Mouse (Mus musculus) forebrain, embryonic 16.5 days (tissue): ENCODE measurements around the gene Ms4a10. TPM values are rescaled to one million over a fixed set of nuclear protein-coding genes. Genes with fewer than 3 reads are reported as not detected.

Experiments used
- ATAC-seq: fragments of 200-750 bp; cut with Nextera tagmentation; 2 replicates; pipeline ENCODE4 v1.8.0; 2017; ENCODE audit warnings: mild to moderate bottlenecking, moderate library complexity
- H3K27ac ChIP-seq: fragments of 300-500 bp; sonication (generic); 2 replicates; pipeline ENCODE4 v1.5.1; 2014; ENCODE audit warnings: low read length, control low read depth
- H3K27me3 ChIP-seq: fragments of 300-500 bp; sonication (generic); replicated peaks from 2 replicates; pipeline ENCODE4 v1.6.1; 2014; ENCODE audit warnings: low read length; ENCODE audit not compliant: control insufficient read depth, insufficient read depth
- H3K36me3 ChIP-seq: fragments of 300-500 bp; sonication (generic); 2 replicates; pipeline ENCODE4 v1.6.1; 2014; ENCODE audit not compliant: control insufficient read depth, insufficient read depth
- H3K4me1 ChIP-seq: fragments of 300-500 bp; sonication (generic); replicated peaks from 2 replicates; pipeline ENCODE4 v1.6.1; 2014; ENCODE audit warnings: low read length; ENCODE audit not compliant: control insufficient read depth, insufficient read depth
- H3K4me2 ChIP-seq: fragments of 300-500 bp; sonication (generic); 2 replicates; pipeline ENCODE4 v1.6.1; 2014; ENCODE audit warnings: mild to moderate bottlenecking, low read length, control low read depth
- H3K4me3 ChIP-seq: fragments of 300-500 bp; sonication (generic); replicated peaks from 2 replicates; pipeline ENCODE4 v1.5.1; 2014; ENCODE audit warnings: mild to moderate bottlenecking, low read length, control low read depth
- H3K9ac ChIP-seq: fragments of 300-500 bp; sonication (generic); replicated peaks from 2 replicates; pipeline ENCODE4 v1.6.1; 2014; ENCODE audit warnings: low read depth, low read length, control low read depth
- H3K9me3 ChIP-seq: fragments of 300-500 bp; sonication (generic); 2 replicates; pipeline ENCODE4 v1.6.1; 2016; ENCODE audit warnings: low read length; ENCODE audit not compliant: control insufficient read depth
- WGBS: fragments of 180-500 bp; shearing (Covaris S2); extraction: QIAGEN DNeasy Blood & Tissue Kit; methylation state at CpG from one replicate; pipeline ENCODE4 v1.1.7; 2014; 5-methylcytosine and 5-hydroxymethylcytosine counted together
- polyA plus RNA-seq: library from polyadenylated mRNA; unstranded; fragments of >200 nt; fragmentation: Nextera tagmentation; extraction: Ambion mirVana; gene quantifications from 2 replicates; pipeline ENCODE4 v1.2.1, GENCODE M21; 2015

Gene Ms4a10
- polyA plus RNA-seq, 1 experiment from 2014 or later = not detected

DNA sequence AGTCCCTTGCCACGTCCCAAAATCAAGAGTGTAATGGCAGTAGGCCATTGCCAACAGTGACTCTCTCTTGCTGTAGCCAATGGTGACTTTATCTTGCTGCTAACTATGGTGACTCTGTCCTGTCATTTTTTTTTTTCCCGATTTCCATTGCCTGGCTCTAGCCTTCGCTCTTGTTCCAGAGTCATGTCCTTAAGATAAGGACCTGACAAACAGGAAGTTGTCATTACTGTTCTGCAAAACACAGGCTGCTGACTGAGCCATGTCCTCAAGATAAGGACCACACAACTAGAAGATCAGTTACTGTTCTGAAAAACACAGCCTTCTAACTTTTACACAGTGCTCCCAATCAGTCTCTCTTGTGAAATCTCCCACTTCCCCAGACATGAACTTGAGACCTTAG is 4.0 kb downstream of the Ms4a10 start:
- ATAC-seq = no peak
- H3K27me3 ChIP-seq = no peaks in the 10 kb centered on the region
- no peak overlapping the region for H3K4me2 ChIP-seq
- no peak overlapping the region for H3K4me3 ChIP-seq
- no peaks in the 10 kb centered on the region for H3K36me3 ChIP-seq
- no peak overlapping the region for H3K9ac ChIP-seq
- H3K27ac ChIP-seq = no peak overlapping the region
- 74% methylated on average over 3 of the region's 3 CpGs for WGBS
- H3K4me1 ChIP-seq = no peaks in the 10 kb centered on the region
- peaks cover 8% of the 10 kb centered on the region; the same call in 1 of the 2 replicates for H3K9me3 ChIP-seq

DNA sequence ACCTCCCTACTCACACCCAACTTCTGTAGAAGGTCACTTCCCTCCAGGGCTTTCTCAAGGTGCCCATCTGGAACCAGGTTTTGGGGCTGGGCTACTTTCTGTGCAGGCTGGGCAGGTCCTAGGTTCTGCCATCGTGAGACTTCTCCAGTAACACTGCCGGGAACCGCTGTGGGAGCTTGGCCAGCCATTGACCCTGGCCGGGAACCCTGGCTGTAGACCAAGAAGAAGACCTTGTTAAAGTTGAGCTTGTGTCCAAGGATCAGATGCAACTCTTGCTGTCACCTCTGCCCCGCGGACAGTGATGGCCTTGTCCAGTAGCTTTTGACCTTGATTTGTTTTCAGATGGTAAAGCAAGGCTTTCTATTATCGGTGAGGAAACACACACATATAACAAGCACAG is 5.9 kb downstream of the Ms4a10 start:
- Histone ChIP-seq H3K27ac (no peak overlapping the region), H3K4me1 (no peaks in the 10 kb centered on the region), H3K9ac (no peak overlapping the region), H3K4me3 (no peak overlapping the region), H3K36me3 (no peaks in the 10 kb centered on the region), H3K4me2 (no peak overlapping the region), H3K9me3 (peaks cover 8% of the 10 kb centered on the region; the same call in 1 of the 2 replicates), H3K27me3 (no peaks in the 10 kb centered on the region)
- 95% methylated on average over 7 of the region's 7 CpGs for WGBS
- ATAC-seq = no peak

DNA sequence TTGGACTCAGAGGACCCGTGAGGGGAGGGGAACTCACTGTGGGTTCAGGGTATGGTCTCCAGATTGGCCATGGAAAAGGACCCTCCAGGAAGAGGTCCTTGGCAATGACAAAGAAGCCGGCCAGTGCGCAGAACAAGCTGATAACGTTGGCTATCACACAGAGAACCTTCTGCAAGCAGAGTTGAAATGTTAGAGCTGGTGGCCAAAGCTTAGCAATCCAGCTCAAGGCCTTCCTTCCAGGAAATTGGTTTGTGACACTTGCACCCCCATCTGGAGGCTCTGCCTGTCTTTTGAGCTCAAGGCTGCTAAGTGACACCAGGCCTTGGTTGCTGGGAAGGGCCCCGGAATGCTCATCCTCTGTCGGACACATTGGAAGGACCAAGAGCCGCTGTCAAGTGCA is 8.7 kb downstream of the Ms4a10 start:
- Histone ChIP-seq H3K4me1 (no peaks in the 10 kb centered on the region), H3K27ac (no peak overlapping the region), H3K4me3 (no peak overlapping the region), H3K27me3 (no peaks in the 10 kb centered on the region), H3K4me2 (no peak overlapping the region), H3K9ac (no peak overlapping the region), H3K9me3 (no peaks in the 10 kb centered on the region), H3K36me3 (no peaks in the 10 kb centered on the region)
- no peak for ATAC-seq
- WGBS = 92% methylated on average over 7 of the region's 7 CpGs

DNA sequence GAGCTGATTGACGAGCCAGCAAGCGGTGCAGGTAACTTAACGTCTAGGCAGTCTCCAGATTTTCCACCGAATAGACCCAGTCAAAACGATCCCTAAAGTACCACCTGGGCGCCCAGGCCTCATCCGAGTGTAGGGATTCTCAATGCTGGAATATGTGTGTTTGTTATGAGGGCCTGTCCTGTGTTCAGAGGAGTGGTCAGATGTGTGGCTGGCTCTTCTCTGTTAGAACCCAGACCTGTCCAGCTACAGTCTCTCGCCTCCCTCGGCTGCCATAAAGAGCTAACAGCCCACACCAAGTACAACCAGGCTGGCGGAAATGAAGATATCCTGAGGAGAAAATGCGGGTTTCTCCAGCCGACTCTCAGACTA is 14.5 kb downstream of the Ms4a10 start:
- WGBS = 49% methylated on average over 12 of the region's 12 CpGs
- ATAC-seq = no peak
- Histone ChIP-seq H3K4me3 (no peak overlapping the region), H3K27ac (no peak overlapping the region), H3K9me3 (no peaks in the 10 kb centered on the region), H3K27me3 (no peaks in the 10 kb centered on the region), H3K4me2 (no peak overlapping the region), H3K4me1 (no peaks in the 10 kb centered on the region; the same call in 1 of the 2 replicates), H3K36me3 (no peaks in the 10 kb centered on the region), H3K9ac (no peak overlapping the region)

DNA sequence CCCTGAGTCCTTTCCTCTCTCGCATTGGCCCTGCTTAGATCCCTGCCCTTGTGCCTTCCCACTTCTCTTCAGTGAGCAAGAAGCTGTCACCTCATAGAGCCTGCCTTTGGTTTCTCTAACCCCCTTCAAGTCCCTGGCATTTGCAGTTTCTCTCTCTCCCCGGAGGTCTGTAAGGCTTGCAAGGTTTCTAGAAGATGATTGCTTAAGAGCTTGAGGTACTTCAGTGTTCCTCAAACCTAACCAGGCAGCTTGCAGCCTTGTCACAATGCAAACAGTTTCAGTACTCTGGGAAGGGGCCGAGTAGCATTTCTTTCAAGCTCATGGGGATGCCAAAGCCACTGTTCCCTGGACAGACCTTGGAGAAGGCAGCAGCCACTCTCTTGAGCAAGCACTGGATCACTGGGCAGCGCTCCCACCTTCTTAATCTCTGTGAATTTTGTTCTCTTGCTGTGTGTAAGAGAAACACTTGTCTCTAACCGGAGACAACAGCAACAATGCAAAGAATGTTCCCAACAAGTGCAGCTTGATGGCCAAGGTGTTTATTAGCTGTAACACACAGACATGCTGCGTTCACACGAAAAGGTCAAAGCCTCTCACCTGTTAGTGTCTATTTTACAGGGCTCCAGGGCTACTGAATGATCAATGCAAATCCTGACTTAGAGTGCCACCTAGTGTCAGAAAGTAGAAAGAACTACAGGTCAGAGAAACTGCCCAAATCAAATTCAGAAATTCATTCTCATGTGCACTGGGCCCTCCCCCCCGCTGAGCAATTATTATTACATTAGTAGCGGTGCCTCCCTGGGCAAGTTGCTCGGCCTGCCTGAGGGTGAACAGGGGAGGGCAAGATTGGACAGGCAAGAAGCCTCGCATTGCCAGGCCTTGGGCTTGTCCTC is 15.1 kb downstream of the Ms4a10 start:
- 33% methylated on average over 11 of the region's 11 CpGs for WGBS
- Histone ChIP-seq H3K9ac (no peak overlapping the region), H3K4me2 (no peak overlapping the region), H3K4me3 (no peak overlapping the region), H3K4me1 (no peaks in the 10 kb centered on the region; the same call in 1 of the 2 replicates), H3K27ac (no peak overlapping the region), H3K27me3 (no peaks in the 10 kb centered on the region), H3K36me3 (no peaks in the 10 kb centered on the region), H3K9me3 (no peaks in the 10 kb centered on the region)
- peak; percentile 72 for ATAC-seq

DNA sequence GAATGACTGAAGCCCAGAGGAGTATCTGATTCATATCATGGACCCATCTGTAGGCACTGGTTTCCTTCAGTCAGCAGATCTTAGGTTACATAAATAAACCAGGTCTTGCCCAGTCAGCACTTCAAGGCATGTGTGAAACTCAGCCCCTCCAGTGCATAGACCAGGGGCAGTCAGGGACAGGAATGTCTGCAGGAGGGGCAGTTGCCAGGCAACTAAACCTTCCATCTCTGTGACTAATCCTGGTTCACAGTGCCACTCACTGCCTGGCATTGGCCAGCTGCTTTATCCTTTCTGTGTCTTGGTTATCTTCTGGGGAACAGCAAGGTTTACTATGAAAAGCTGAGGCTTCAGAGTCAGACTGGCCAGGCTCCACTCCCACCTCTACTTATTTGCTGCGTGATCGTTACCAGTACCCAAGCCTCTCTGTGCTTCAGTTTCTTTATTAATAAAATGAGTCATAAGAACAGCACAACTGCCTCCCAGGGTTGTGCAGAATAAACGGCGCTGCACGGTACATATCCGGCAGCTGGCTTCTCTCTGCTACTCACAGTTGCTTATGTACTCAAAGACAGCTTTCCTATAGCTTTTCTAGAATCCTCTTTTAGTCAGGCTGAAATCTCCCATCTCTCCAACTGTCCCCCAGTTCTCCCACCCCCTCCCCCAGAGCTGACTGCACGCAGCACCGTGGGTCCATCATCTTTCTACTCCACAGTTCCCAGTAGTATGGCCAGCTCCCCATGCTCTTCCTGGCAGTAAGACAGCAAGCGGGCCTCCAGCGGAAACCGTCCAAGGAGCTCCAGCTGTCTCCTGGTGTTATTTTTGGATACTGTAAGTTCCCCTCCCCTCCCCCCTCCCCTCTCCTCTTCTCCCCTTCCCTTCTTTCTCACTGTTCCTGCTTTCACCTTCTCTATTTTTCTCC is 22.2 kb downstream of the Ms4a10 start:
- Histone ChIP-seq H3K4me2 (no peak overlapping the region), H3K9me3 (no peaks in the 10 kb centered on the region), H3K36me3 (no peaks in the 10 kb centered on the region), H3K4me3 (no peak overlapping the region), H3K4me1 (peaks cover 13% of the 10 kb centered on the region), H3K27me3 (no peaks in the 10 kb centered on the region), H3K9ac (no peak overlapping the region), H3K27ac (no peak overlapping the region)
- WGBS = 68% methylated on average over 11 of the region's 11 CpGs
- no peak for ATAC-seq

DNA sequence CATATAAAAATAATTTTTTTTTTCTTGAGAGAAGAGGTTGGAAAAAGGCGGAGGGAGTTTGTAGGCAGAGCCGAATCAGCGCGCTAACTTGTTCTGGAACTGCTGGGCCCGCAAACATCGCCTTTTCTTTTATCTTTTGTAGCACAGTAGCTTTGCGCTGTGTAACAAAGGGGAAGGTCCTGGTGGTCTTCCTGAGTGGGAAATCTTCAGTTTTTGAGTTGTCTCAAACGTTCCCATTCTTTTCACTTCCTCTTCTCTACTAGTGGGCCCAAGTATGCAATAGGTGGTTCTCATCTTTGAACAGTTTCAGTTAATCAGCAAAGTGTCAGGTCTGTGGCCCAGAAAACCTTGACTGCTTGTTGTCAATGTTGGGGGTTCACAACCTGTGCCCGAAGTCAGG is 24.9 kb downstream of the Ms4a10 start:
- no peaks in the 10 kb centered on the region for H3K27me3 ChIP-seq
- WGBS = 24% methylated on average over 9 of the region's 9 CpGs
- no peak overlapping the region for H3K27ac ChIP-seq
- H3K4me3 ChIP-seq = peak overlapping the region; percentile 69
- ATAC-seq = no peak; the same call in 1 of the 2 replicates
- 0 out of 2 replicates have a peak overlapping the region, but pooled peaks have one; percentile 9 for H3K9ac ChIP-seq
- H3K9me3 ChIP-seq = no peaks in the 10 kb centered on the region
- H3K4me2 ChIP-seq = peak overlapping the region; percentile 57
- H3K36me3 ChIP-seq = peaks cover 5% of the 10 kb centered on the region
- H3K4me1 ChIP-seq = peaks cover 23% of the 10 kb centered on the region

DNA sequence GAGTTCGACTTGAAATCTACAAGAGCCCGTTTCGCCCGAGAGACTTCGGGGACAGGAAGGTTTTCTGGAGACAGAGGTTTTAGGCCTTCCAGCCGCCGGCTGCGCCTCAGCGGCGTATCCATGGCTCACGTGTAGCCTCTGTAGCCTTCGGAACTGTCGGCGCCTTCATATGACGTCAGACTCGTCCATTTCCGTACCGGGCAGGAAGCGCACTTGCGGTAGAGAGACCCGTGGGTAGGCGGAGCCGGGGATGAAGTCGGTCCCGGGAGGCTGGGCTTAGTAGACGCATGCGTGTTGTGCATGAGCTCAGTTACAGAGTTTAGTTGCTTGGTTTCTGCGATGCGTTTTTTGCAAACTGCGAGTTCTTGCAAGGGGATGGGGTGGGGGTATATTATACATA is 25.4 kb downstream of the Ms4a10 start, which contains the start of gene Ccdc86:
Ccdc86 (minus strand) TSS at position 155 of the 400 bp plus-strand sequence.
- peak; percentile 99 for ATAC-seq
- 0% methylated on average over 30 of the region's 30 CpGs for WGBS
- H3K27ac ChIP-seq = no peak within 1 kb of the TSS

DNA sequence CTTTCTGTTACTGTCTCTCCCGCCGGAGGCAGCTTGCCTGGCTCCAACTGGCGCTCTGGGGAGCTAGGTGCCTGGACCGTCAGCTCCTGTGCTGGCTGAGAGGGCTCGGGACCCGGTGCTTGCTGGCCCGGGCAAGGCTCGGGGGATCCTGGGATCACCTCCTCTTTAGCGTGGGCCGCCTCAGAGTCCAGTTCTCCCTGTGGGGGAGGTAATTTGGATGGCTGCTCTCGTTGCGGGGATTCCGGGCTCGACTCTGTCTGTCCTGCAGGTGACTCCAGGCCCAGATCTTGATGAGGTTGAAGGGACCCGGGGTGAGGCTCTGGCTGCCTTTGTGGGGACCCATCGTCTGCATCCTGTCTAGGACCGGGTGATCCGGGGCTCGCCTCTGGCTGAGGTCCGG is 26.1 kb downstream of the Ms4a10 start:
- under 1% methylated on average over 20 of the region's 20 CpGs for WGBS
- Histone ChIP-seq H3K4me2 (peak overlapping the region; percentile 94), H3K36me3 (peaks cover 12% of the 10 kb centered on the region), H3K9me3 (no peaks in the 10 kb centered on the region), H3K27me3 (no peaks in the 10 kb centered on the region), H3K9ac (peak overlapping the region; percentile 58), H3K27ac (no peak overlapping the region), H3K4me3 (peak overlapping the region; percentile 69), H3K4me1 (peaks cover 23% of the 10 kb centered on the region)
- peak; percentile 0; the same call in 1 of the 2 replicates for ATAC-seq

More for the DNA sequence above, 25.4 kb downstream of the Ms4a10 start, which contains the start of gene Ccdc86:
- Histone ChIP-seq H3K9ac (peak within 1 kb of the TSS; percentile 58), H3K27me3 (no peaks in the 10 kb centered on the region), H3K36me3 (peaks cover 8% of the 10 kb centered on the region), H3K4me1 (peaks cover 23% of the 10 kb centered on the region), H3K9me3 (no peaks in the 10 kb centered on the region), H3K4me2 (peak within 1 kb of the TSS; percentile 94), H3K4me3 (peak within 1 kb of the TSS; percentile 69)
